Mouse (Mus musculus): ENCODE measurements at regions not wholly inside any gene's neighbourhood (a gene's known extent, or its start where the extent isn't known, plus 50 kb on each side); places are given as distances from the start of the nearest gene placed in this dataset.

DNA sequence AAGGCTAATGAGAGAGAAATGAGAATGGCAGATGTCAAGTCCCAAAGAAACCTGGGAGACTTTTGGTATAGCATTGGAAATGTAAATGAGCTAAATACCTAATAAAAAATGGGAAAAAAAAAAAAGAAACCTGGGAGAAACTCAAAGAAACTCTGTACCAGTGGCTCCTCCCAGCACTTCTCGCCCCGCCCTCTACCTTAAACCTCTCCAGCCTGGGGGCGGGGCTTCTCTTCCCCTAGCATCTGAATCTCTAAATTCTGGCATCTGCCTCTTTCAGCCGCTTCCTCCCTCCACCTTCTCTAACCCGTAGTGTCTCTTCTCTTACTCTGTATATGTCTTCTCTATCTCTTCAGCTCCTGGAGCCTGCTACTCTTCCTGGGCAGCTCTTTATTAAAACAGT, 53.2 kb downstream of the Gpr6 start:
- H3K36me3 ChIP-seq (replicated peaks): no peaks in the 10 kb centered on the region
- 63% methylated on average over 5 of the region's 5 CpGs for WGBS
- no peak overlapping the region for H3K4me2 ChIP-seq
- H3K4me3 ChIP-seq (replicated peaks): no peak overlapping the region
- H3K4me1 ChIP-seq: no peaks in the 10 kb centered on the region
- no peaks in the 10 kb centered on the region for H3K27me3 ChIP-seq
- H3K9ac ChIP-seq: no peak overlapping the region
- H3K27ac ChIP-seq: no peak overlapping the region
- no peaks in the 10 kb centered on the region for H3K9me3 ChIP-seq
- ATAC-seq (ENCODE audit: low FRiP score): no peak

DNA sequence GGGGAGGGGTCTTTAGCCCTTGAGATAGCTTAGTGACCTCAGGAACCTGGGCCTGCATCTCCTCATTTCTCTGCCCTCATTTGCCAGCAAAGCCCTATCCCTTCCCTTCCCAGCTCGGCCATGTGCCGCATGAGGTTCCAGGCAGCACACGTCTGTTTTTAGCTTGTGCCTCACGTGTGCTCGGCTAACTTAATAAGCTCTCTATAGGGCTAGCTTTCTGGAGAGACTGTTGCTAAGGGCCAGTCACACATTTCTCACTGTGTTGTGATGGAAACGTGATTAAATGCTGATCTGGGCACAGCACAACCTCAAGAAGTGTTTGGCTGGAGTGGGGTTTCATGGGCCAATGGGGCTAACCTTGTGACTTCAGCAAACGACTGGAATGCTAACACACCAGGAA, 55.5 kb downstream of the Gpr6 start:
- no peaks in the 10 kb centered on the region for H3K27me3 ChIP-seq
- no peak overlapping the region for H3K4me3 ChIP-seq (replicated peaks)
- no peak overlapping the region for H3K9ac ChIP-seq
- H3K36me3 ChIP-seq (replicated peaks): no peaks in the 10 kb centered on the region
- ATAC-seq (ENCODE audit: low FRiP score): no peak
- H3K4me2 ChIP-seq: no peak overlapping the region
- no peaks in the 10 kb centered on the region for H3K9me3 ChIP-seq
- H3K27ac ChIP-seq: no peak overlapping the region
- WGBS: 58% methylated on average over 7 of the region's 7 CpGs
- H3K4me1 ChIP-seq: no peaks in the 10 kb centered on the region

DNA sequence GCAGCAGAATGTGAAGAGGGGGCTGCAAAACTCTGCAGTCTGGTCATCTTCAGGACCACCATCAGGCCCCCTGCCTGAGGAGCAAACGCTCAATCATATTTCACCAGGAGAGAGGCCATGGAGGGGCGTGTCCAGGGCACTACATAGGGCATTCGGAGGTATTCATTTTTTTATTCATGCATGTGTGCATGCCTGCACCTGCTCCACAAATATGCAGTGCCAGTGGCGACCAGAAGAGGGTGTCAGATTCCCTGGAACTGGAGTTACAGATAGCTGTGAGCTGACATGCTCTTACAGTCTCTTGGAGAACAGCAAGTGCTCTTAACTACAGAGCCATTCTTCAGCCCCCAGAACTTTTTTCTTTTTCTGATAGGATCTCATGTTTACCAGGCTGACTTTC, 56.4 kb downstream of the Gpr6 start:
- H3K4me1 ChIP-seq: no peaks in the 10 kb centered on the region
- no peaks in the 10 kb centered on the region for H3K36me3 ChIP-seq (replicated peaks)
- no peak overlapping the region for H3K9ac ChIP-seq
- no peak overlapping the region for H3K4me3 ChIP-seq (replicated peaks)
- H3K27me3 ChIP-seq: no peaks in the 10 kb centered on the region
- H3K27ac ChIP-seq: no peak overlapping the region
- H3K9me3 ChIP-seq: no peaks in the 10 kb centered on the region
- ATAC-seq (ENCODE audit: low FRiP score): peak; percentile 51; the same call in 1 of the 2 replicates
- WGBS: 38% methylated on average over 4 of the region's 4 CpGs
- H3K4me2 ChIP-seq: no peak overlapping the region

DNA sequence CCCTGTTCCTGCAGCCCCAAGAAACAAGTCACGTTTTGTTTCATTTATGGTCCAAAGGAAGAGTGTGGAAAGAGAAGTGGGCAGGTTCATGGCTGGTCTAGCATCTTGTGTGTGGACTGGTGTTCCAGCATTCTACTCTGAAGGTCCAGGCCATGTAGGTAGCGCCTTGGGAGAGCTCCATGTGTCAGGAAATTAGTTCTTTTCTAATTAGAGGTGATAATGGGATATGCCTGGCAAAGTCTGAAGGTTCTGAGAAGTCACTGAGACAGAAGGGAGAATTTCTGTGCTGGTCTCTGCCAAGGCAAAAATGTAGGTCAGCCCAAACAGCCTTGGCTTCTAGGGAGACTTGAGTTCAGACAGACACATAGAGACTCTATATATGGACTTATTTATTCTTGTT, 61.5 kb downstream of the Gpr6 start:
- 79% methylated on average over 2 of the region's 2 CpGs for WGBS
- Histone ChIP-seq H3K27ac (no peak overlapping the region), H3K4me2 (no peak overlapping the region), H3K4me1 (no peaks in the 10 kb centered on the region), H3K4me3 (replicated peaks) (no peak overlapping the region), H3K9ac (no peak overlapping the region), H3K27me3 (no peaks in the 10 kb centered on the region), H3K9me3 (no peaks in the 10 kb centered on the region), H3K36me3 (replicated peaks) (no peaks in the 10 kb centered on the region)
- ATAC-seq (ENCODE audit: low FRiP score): no peak

DNA sequence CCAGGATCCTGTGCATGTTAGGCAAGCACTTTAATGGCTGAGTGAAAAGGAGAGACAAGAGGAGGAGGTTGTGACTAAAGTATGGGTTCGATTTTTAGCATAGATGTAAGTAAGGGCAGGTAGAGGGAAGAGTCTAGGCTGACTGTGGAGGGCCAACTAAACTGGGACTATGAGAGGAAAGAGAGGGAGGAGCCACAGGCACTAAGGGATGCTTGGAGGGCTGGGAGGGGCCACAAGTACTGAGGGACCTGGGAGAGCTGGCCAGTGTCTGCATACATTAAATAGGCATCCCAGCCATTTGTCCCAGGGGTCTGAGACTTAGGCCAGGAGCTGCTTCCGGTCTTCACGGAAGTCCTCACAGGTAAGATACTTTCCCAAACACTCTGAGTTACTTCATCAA, 64.2 kb downstream of the Gpr6 start:
- Histone ChIP-seq H3K27me3 (no peaks in the 10 kb centered on the region), H3K27ac (no peak overlapping the region), H3K4me1 (no peaks in the 10 kb centered on the region), H3K36me3 (replicated peaks) (no peaks in the 10 kb centered on the region), H3K4me3 (replicated peaks) (no peak overlapping the region), H3K4me2 (no peak overlapping the region), H3K9me3 (no peaks in the 10 kb centered on the region), H3K9ac (no peak overlapping the region)
- 84% methylated on average over 3 of the region's 3 CpGs for WGBS
- no peak for ATAC-seq (ENCODE audit: low FRiP score)

DNA sequence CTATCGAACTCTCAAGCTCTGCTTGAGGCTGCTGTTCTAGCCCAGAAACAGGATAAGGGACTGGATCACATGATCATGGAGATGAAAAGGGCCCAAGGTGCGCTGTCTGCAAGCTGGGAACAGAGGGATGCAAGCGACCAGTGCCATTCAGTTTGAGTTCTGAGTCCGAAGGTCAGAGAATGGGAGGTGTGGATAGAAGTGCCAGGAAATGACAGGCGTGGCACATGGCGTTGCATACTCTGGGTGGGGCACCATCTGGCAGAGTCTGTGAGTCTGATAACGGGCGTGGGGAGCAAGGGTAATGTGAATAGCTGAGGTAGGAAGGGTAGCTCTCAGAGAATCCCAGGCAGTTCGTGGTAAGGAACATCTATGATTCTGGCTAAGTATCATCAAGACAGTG, 65.5 kb downstream of the Gpr6 start:
- Histone ChIP-seq H3K9me3 (no peaks in the 10 kb centered on the region), H3K36me3 (replicated peaks) (no peaks in the 10 kb centered on the region), H3K4me3 (replicated peaks) (no peak overlapping the region), H3K4me2 (no peak overlapping the region), H3K9ac (no peak overlapping the region), H3K27me3 (no peaks in the 10 kb centered on the region), H3K27ac (no peak overlapping the region), H3K4me1 (no peaks in the 10 kb centered on the region)
- no peak for ATAC-seq (ENCODE audit: low FRiP score)
- 81% methylated on average over 9 of the region's 9 CpGs for WGBS

DNA sequence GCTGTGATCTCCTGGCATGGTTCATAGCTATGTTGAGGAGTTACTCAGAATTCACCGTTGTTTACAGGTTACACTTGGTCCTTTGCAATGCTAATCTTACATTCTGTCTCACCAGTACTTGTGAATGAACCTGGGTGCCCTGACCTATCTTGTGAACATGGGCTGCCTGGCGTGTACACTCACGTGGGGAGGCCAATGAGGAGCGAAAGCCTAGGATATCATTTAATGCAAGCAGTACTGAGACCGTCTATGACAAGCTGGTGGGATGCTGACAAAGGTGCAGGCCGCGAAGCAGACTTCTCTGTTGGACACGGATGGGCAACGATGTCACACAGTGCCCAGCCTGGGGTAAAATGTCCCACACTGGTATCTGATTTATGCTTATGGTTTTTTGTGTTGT, 66.3 kb downstream of the Gpr6 start:
- 90% methylated on average over 9 of the region's 9 CpGs for WGBS
- Histone ChIP-seq H3K4me1 (no peaks in the 10 kb centered on the region), H3K4me2 (no peak overlapping the region), H3K27me3 (no peaks in the 10 kb centered on the region), H3K4me3 (replicated peaks) (no peak overlapping the region), H3K27ac (no peak overlapping the region), H3K9me3 (no peaks in the 10 kb centered on the region), H3K36me3 (replicated peaks) (no peaks in the 10 kb centered on the region), H3K9ac (no peak overlapping the region)
- no peak for ATAC-seq (ENCODE audit: low FRiP score)

DNA sequence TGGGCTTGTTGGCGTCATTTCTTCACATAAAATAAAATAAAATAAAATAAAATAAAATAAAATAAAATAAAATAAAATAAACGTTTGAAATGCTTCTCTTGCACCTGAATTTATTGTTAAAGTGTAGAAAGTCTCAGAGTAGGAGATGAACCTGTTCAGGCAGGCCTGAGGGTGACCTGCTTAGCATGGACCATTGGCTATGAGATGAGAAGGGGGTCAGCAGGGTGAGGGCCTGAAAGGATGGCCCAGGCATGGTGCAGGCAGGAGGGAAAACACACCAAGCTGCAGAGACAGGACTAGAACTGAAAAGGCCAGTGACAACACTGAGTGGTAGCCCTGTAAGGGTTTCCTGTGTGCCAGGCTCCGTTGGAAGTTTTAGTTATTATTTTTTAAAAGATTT, 67.3 kb downstream of the Gpr6 start:
- no peak overlapping the region for H3K4me3 ChIP-seq (replicated peaks)
- ATAC-seq (ENCODE audit: low FRiP score): peak; percentile 69
- H3K27ac ChIP-seq: no peak overlapping the region
- H3K9me3 ChIP-seq: no peaks in the 10 kb centered on the region
- no peak overlapping the region for H3K4me2 ChIP-seq
- H3K27me3 ChIP-seq: no peaks in the 10 kb centered on the region
- H3K36me3 ChIP-seq (replicated peaks): no peaks in the 10 kb centered on the region
- no peaks in the 10 kb centered on the region for H3K4me1 ChIP-seq
- H3K9ac ChIP-seq: no peak overlapping the region
- 63% methylated on average over 3 of the region's 3 CpGs for WGBS

DNA sequence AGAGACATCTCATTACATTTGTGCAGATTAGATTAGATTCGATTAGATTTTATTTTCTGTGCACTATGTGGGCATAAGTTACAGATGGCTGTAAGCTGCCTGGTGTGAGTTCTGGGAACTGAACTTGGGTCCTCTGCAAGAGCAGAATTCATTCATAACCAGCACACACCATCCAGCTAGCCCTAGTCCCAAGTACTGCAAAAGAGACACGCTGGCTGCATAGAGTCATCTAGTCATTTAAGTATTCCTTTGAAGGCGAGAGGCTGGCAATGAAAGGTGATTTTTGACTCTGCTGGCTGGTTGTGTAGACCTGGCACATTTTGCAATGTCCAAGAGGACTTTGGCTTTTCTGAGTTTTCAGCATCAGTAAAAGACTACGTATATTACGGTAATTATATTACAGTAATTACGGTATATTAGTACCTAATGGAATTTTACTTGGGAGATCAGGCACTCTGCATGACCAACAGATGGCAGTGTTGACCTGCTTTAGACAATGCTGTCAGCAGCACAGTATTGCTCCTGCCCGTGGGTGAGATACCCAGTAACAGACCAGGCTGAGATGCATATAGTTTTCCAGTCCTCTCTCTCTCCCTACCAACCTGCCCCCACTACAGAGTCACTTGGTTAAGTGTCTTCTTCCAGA, 67.9 kb downstream of the Gpr6 start:
- H3K4me2 ChIP-seq: no peak overlapping the region
- H3K4me3 ChIP-seq (replicated peaks): no peak overlapping the region
- H3K36me3 ChIP-seq (replicated peaks): no peaks in the 10 kb centered on the region
- 0 out of 2 replicates have a peak, but pooled peaks cover 5% of the 10 kb centered on the region for H3K4me1 ChIP-seq
- WGBS: 29% methylated on average over 7 of the region's 7 CpGs
- H3K27ac ChIP-seq: no peak overlapping the region
- no peaks in the 10 kb centered on the region for H3K9me3 ChIP-seq
- H3K27me3 ChIP-seq: no peaks in the 10 kb centered on the region
- ATAC-seq (ENCODE audit: low FRiP score): peak; percentile 91
- H3K9ac ChIP-seq: no peak overlapping the region

DNA sequence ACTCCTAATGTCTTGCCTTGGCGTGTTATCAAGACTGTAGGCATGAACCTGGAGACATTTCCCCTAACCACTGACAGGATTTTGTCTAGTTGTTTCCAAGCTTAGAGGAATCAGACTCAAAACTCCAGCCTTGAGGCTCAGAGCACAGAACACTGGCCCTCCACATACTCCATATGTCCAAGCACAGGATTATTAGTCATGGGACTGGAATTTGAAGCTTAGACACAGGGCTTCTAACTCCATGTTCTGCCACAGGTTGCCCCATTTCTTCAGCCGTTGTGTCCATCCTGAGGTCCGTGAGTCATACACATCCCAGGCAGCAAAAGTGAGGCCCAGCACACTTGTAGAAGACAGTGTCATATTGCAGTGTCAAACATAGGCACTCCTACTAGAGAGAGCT, 68.9 kb downstream of the Gpr6 start:
- no peak for ATAC-seq (ENCODE audit: low FRiP score)
- Histone ChIP-seq H3K36me3 (replicated peaks) (no peaks in the 10 kb centered on the region), H3K4me1 (peaks cover 14% of the 10 kb centered on the region), H3K27ac (no peak overlapping the region), H3K4me3 (replicated peaks) (no peak overlapping the region), H3K9me3 (no peaks in the 10 kb centered on the region), H3K27me3 (no peaks in the 10 kb centered on the region), H3K9ac (no peak overlapping the region), H3K4me2 (no peak overlapping the region)
- 80% methylated on average over 3 of the region's 3 CpGs for WGBS

DNA sequence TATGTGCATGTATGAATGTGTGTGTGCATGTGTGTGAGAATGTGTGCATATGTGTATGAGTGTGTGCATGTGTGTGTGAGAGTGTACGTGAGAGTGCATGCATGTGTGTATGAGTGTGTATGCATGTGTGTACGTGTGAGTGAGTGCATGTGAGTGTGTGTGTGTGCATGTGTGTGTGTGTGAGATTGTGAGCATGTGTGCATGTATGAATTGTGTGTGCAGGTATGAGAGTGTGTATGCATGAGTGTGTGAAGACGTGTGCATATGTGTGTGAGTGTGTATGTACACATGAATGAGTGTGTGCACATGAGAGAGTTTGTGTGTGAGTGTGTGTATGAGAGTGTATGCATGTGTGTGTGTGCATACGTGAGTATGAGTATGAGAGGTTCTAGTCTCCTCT, 71.1 kb downstream of the Gpr6 start:
- Histone ChIP-seq H3K9ac (no peak overlapping the region), H3K36me3 (replicated peaks) (no peaks in the 10 kb centered on the region), H3K4me3 (replicated peaks) (no peak overlapping the region), H3K4me1 (peaks cover 16% of the 10 kb centered on the region), H3K27me3 (no peaks in the 10 kb centered on the region), H3K27ac (no peak overlapping the region), H3K4me2 (no peak overlapping the region), H3K9me3 (no peaks in the 10 kb centered on the region)
- no peak for ATAC-seq (ENCODE audit: low FRiP score)
- 89% methylated on average over 4 of the region's 4 CpGs for WGBS

DNA sequence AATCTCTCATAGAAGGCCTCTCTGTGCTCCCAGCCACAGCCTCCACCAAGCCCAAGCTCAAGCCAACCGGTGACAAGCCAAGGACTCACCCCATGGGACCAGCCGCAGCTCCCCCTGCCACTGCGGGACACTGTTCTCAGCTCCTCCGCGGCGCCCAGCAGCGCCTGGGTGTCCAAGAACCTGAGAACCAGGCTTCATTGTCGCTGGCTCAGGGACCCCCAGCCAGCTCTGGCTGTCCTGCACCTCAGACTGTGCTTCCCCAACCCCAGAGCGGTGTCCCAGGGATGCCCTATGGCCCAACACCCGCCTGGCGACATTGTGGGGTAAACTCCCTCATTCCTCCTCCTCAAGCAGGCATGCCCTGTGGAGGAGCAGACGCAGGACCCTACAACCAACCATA, 72.6 kb downstream of the Gpr6 start:
- ATAC-seq (ENCODE audit: low FRiP score): no peak
- H3K9ac ChIP-seq: no peak overlapping the region
- 89% methylated on average over 12 of the region's 12 CpGs for WGBS
- H3K4me3 ChIP-seq (replicated peaks): no peak overlapping the region
- H3K27ac ChIP-seq: no peak overlapping the region
- H3K4me2 ChIP-seq: no peak overlapping the region
- H3K27me3 ChIP-seq: no peaks in the 10 kb centered on the region
- H3K4me1 ChIP-seq: peaks cover 16% of the 10 kb centered on the region
- no peaks in the 10 kb centered on the region for H3K36me3 ChIP-seq (replicated peaks)
- H3K9me3 ChIP-seq: no peaks in the 10 kb centered on the region

DNA sequence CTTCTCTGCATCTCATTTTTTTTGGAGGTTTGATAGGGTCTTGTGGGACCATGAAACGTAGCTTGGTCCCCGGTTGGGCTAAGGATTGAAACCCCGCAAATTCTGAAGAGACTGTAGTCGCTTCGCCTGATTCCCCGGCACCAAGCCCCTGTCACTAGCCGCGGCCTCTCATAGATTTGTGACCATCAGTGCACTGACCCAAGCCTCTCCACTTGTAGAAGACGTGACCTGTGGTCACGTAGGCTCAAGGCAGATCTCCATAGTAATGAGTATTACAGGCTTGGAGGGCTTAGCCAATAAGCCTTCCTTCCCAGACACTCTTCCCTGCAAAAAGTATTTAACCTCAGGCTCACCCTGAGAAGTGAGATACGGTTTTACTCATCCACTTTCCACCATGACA, 73.3 kb downstream of the Gpr6 start:
- no peak overlapping the region for H3K4me2 ChIP-seq
- ATAC-seq (ENCODE audit: low FRiP score): peak; percentile 53
- WGBS: 81% methylated on average over 11 of the region's 11 CpGs
- H3K27me3 ChIP-seq: no peaks in the 10 kb centered on the region
- H3K9me3 ChIP-seq: no peaks in the 10 kb centered on the region
- H3K4me1 ChIP-seq: peaks cover 16% of the 10 kb centered on the region
- no peak overlapping the region for H3K4me3 ChIP-seq (replicated peaks)
- H3K27ac ChIP-seq: peak overlapping the region; percentile 61
- H3K36me3 ChIP-seq (replicated peaks): no peaks in the 10 kb centered on the region
- no peak overlapping the region for H3K9ac ChIP-seq

Measured in forebrain, embryonic 12.5 days (tissue).